Mouse (Mus musculus): ENCODE data around the gene Zc2hc1c. TPM values are rescaled to one million over a fixed set of nuclear protein-coding genes. Genes with fewer than 3 reads are reported as not detected.

Zc2hc1c gene
- total and polyA plus RNA-seq, 2 experiments, result 0.48 to 0.92 TPM

GRCm38 (mm10) chr12:85284996-85285395 lies 3.4 kb upstream of the Zc2hc1c start:
- H3K4me1 ChIP-seq (ENCODE audit: control insufficient read depth, insufficient read depth, low read length), result peaks cover 8% of the 10 kb centered on the region
- no peak for DNase-seq (ENCODE audit: extremely low read depth, low read depth, low spot score)
- H3K27ac ChIP-seq (replicated peaks; ENCODE audit: insufficient read depth, low read depth, low read length), result no peak overlapping the region
- peaks cover 4% of the 10 kb centered on the region; the same call in 1 of the 2 replicates for H3K79me2 ChIP-seq (ENCODE audit: control insufficient read depth, insufficient read depth, low read length)
- H3K27me3 ChIP-seq (ENCODE audit: control insufficient read depth, insufficient read depth, low read length), result no peaks in the 10 kb centered on the region
- H3K9ac ChIP-seq (ENCODE audit: low read depth, low read length), result no peak overlapping the region
- 89% methylated on average over 4 of the region's 4 CpGs for WGBS
- H3K36me3 ChIP-seq (ENCODE audit: control insufficient read depth, insufficient read depth, low read length), result no peaks in the 10 kb centered on the region
- TF ChIP-seq POLR2A (IDR thresholded peaks at IDR 0.05; ENCODE audit: extremely low read depth, insufficient read depth, low read length) (no peak), CTCF (IDR thresholded peaks at IDR 0.05; ENCODE audit: low read depth, low read length) (no peak)
- no peak overlapping the region for H3K4me3 ChIP-seq (ENCODE audit: insufficient read depth, low read depth, low read length)

- peak; percentile 49 for DNase-seq (ENCODE audit: extremely low read depth, low read depth, low spot score)
- H3K27ac ChIP-seq (replicated peaks; ENCODE audit: insufficient read depth, low read depth, low read length), result no peak overlapping the region
- TF ChIP-seq CTCF (IDR thresholded peaks at IDR 0.05; ENCODE audit: low read depth, low read length), result peak; percentile 62
- TF ChIP-seq POLR2A (IDR thresholded peaks at IDR 0.05; ENCODE audit: extremely low read depth, insufficient read depth, low read length), result no peak
- H3K9ac ChIP-seq (ENCODE audit: low read depth, low read length), result no peak overlapping the region
- WGBS, result 55% methylated on average over 4 of the region's 5 CpGs
- H3K27me3 ChIP-seq (ENCODE audit: control insufficient read depth, insufficient read depth, low read length), result no peaks in the 10 kb centered on the region
- H3K36me3 ChIP-seq (ENCODE audit: control insufficient read depth, insufficient read depth, low read length), result no peaks in the 10 kb centered on the region
- H3K4me1 ChIP-seq (ENCODE audit: control insufficient read depth, insufficient read depth, low read length), result peaks cover 11% of the 10 kb centered on the region
- peaks cover 13% of the 10 kb centered on the region; the same call in 1 of the 2 replicates for H3K79me2 ChIP-seq (ENCODE audit: control insufficient read depth, insufficient read depth, low read length)
- no peak overlapping the region for H3K4me3 ChIP-seq (ENCODE audit: insufficient read depth, low read depth, low read length)
Observed at GRCm38 (mm10) chr12:85286941-85287340, 1.4 kb upstream of the Zc2hc1c start.

DNA sequence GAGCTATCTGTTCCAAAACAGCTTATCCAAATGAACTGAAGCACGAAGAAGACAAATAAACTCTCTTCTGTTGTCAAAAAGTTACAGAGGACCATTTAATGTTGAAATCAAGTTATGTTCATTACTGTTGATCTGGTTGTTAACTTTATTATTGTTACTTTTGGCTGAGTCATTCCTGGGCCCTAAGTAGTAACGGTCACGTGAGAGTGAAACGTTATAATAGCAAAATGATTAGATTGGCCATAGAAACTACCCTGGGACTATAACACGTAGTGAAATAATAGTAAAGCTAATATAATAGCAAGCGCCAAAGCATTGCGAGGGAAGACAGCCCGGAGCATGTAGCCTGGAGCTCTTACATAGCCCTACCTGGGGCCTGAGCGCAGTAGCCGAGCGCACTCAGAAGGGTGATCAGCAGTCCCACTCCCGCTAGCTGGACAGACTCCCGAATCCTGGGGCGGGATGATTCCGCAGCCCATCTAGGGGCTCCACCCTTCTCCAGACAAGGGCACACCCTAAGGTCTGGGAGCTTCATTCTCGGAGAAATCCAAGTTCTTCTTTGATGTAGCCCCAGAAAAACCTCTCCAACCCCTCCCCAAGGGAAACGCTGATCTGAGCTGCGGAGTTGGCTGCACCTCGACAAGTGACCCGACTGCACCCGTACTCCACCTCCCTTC lies 444 bp upstream of the Zc2hc1c start, which contains the start of gene Acyp1:
TSS of gene Acyp1 (minus strand) at position 630 of the 677 bp plus-strand sequence.
- Histone ChIP-seq H3K27ac (replicated peaks; ENCODE audit: insufficient read depth, low read depth, low read length) (peak within 1 kb of the TSS; percentile 87), H3K4me1 (ENCODE audit: control insufficient read depth, insufficient read depth, low read length) (peaks cover 17% of the 10 kb centered on the region), H3K27me3 (ENCODE audit: control insufficient read depth, insufficient read depth, low read length) (no peaks in the 10 kb centered on the region), H3K9ac (ENCODE audit: low read depth, low read length) (peak within 1 kb of the TSS; percentile 85), H3K79me2 (ENCODE audit: control insufficient read depth, insufficient read depth, low read length) (peaks cover 17% of the 10 kb centered on the region; the same call in 1 of the 2 replicates), H3K36me3 (ENCODE audit: control insufficient read depth, insufficient read depth, low read length) (no peaks in the 10 kb centered on the region), H3K4me3 (ENCODE audit: insufficient read depth, low read depth, low read length) (peak within 1 kb of the TSS; percentile 61)
- DNase-seq (ENCODE audit: extremely low read depth, low read depth, low spot score), result peak; percentile 69
- WGBS, result 11% methylated on average over 21 of the region's 21 CpGs
- TF ChIP-seq POLR2A (IDR thresholded peaks at IDR 0.05; ENCODE audit: extremely low read depth, insufficient read depth, low read length) (0 out of 2 replicates have a peak, but pooled peaks have one; percentile 23), CTCF (IDR thresholded peaks at IDR 0.05; ENCODE audit: low read depth, low read length) (no peak)

DNA sequence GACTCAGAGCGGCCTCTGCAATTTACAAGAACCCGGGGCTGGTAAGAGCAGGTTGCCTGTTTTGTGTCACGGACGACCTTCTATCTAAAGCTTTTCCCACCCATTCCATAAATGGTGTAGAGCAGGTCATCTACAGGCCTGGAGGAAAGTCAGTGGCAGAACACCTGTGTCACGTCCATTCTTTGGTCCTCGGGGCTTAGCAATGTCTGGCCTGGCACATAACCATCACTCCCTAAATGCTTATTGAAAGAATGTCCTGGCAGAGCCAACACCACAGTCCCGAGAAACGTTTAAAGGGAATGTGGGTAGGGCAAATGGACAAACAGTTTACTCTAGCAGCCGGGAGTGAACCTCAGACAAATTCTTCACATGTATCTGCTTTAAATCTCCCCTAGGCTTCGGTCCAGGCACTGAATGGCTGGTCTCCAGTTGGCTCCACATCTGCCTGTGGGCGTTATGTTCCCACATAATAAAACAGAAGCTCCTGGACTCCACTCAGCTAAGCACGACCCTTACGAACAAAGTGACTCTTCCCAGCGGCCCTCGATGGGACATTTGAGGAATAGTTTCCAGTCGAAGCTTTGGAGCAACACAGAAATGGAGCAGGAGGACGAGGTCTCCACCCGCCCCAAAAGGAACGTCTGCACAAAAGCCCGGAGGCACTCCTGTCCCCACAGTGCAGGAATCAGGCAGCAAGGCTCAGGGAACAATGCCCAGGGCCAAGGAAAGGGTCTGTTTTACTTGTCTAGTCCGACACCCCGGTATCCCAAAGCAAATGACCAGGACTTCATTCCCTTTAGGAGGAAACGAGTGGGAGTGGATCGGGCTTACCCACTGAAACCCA lies 988 bp downstream of the Zc2hc1c start:
- DNase-seq (ENCODE audit: extremely low read depth, low read depth, low spot score), result peak; percentile 58
- TF ChIP-seq POLR2A (IDR thresholded peaks at IDR 0.05; ENCODE audit: extremely low read depth, insufficient read depth, low read length) (no peak), CTCF (IDR thresholded peaks at IDR 0.05; ENCODE audit: low read depth, low read length) (no peak)
- peak overlapping the region; percentile 61 for H3K4me3 ChIP-seq (ENCODE audit: insufficient read depth, low read depth, low read length)
- 42% methylated on average over 24 of the region's 24 CpGs for WGBS
- peaks cover 17% of the 10 kb centered on the region; the same call in 1 of the 2 replicates for H3K79me2 ChIP-seq (ENCODE audit: control insufficient read depth, insufficient read depth, low read length)
- peak overlapping the region; percentile 36 for H3K9ac ChIP-seq (ENCODE audit: low read depth, low read length)
- H3K36me3 ChIP-seq (ENCODE audit: control insufficient read depth, insufficient read depth, low read length), result no peaks in the 10 kb centered on the region
- peaks cover 17% of the 10 kb centered on the region for H3K4me1 ChIP-seq (ENCODE audit: control insufficient read depth, insufficient read depth, low read length)
- H3K27me3 ChIP-seq (ENCODE audit: control insufficient read depth, insufficient read depth, low read length), result no peaks in the 10 kb centered on the region
- H3K27ac ChIP-seq (replicated peaks; ENCODE audit: insufficient read depth, low read depth, low read length), result peak overlapping the region; percentile 82

DNA sequence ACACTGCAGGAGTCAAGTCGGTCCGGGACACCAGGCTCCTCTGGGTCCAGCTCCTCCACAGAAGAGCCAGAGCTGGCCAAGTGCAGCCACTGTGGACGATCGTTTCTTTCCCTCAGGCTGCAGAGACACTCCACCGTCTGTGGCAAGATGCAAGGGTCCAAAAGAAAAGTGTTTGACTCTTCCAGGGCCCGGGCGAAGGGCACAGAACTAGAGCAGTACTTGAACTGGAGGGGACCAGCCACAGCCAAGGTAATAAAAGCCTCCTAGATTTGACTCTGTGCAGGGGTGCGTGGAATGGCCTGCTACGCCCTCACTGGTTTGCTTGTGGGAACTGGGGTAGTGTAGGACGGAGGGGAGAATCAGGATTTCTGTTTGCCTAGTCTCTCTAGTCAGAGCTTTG lies 2.2 kb downstream of the Zc2hc1c start:
- H3K4me1 ChIP-seq (ENCODE audit: control insufficient read depth, insufficient read depth, low read length), result peaks cover 17% of the 10 kb centered on the region
- DNase-seq (ENCODE audit: extremely low read depth, low read depth, low spot score), result no peak
- TF ChIP-seq CTCF (IDR thresholded peaks at IDR 0.05; ENCODE audit: low read depth, low read length), result no peak
- TF ChIP-seq POLR2A (IDR thresholded peaks at IDR 0.05; ENCODE audit: extremely low read depth, insufficient read depth, low read length), result no peak
- no peak overlapping the region for H3K4me3 ChIP-seq (ENCODE audit: insufficient read depth, low read depth, low read length)
- 0 out of 2 replicates have a peak, but pooled peaks cover 1% of the 10 kb centered on the region for H3K36me3 ChIP-seq (ENCODE audit: control insufficient read depth, insufficient read depth, low read length)
- no peak overlapping the region for H3K27ac ChIP-seq (replicated peaks; ENCODE audit: insufficient read depth, low read depth, low read length)
- H3K9ac ChIP-seq (ENCODE audit: low read depth, low read length), result no peak overlapping the region
- H3K27me3 ChIP-seq (ENCODE audit: control insufficient read depth, insufficient read depth, low read length), result no peaks in the 10 kb centered on the region
- 90% methylated on average over 10 of the region's 10 CpGs for WGBS
- H3K79me2 ChIP-seq (ENCODE audit: control insufficient read depth, insufficient read depth, low read length), result peaks cover 17% of the 10 kb centered on the region; the same call in 1 of the 2 replicates
